Mouse (Mus musculus) embryonic facial prominence, embryonic 14.5 days (tissue): ENCODE data around the gene Trpv4. TPM values are rescaled to one million over a fixed set of nuclear protein-coding genes. Genes with fewer than 3 reads are reported as not detected.

Experiments used
- ATAC-seq: fragments of 200-750 bp; cut with Nextera tagmentation; 2 replicates; pipeline ENCODE4 v1.8.0; 2017; ENCODE audit warnings: low read depth, moderate number of reproducible peaks, moderate TSS enrichment
- DNase-seq: peaks from one replicate; pipeline ENCODE4 v3.0.0-alpha.2; 2015; ENCODE audit warnings: low spot score
- H3K27ac ChIP-seq: fragments of 300-500 bp; sonication (generic); replicated peaks from 2 replicates; pipeline ENCODE4 v1.5.1; 2014; ENCODE audit warnings: low read depth, mild to moderate bottlenecking, low read length, moderate library complexity
- H3K27me3 ChIP-seq: fragments of 300-500 bp; sonication (generic); replicated peaks from 2 replicates; pipeline ENCODE4 v1.6.1; 2014; ENCODE audit warnings: low read length; ENCODE audit not compliant: control insufficient read depth, insufficient read depth
- H3K36me3 ChIP-seq: fragments of 300-500 bp; sonication (generic); 2 replicates; pipeline ENCODE4 v1.6.1; 2014; ENCODE audit warnings: low read length, mixed read lengths; ENCODE audit not compliant: control insufficient read depth, insufficient read depth
- H3K4me1 ChIP-seq: fragments of 300-500 bp; sonication (generic); 2 replicates; pipeline ENCODE4 v1.6.1; 2014; ENCODE audit warnings: antibody characterized with exemption, low read length; ENCODE audit not compliant: control insufficient read depth, insufficient read depth
- H3K4me2 ChIP-seq: fragments of 300-500 bp; sonication (generic); 2 replicates; pipeline ENCODE4 v1.6.1; 2014; ENCODE audit warnings: low read depth, mild to moderate bottlenecking, low read length, moderate library complexity, mixed read lengths
- H3K4me3 ChIP-seq: fragments of 300-500 bp; sonication (generic); 2 replicates; pipeline ENCODE4 v1.5.1; 2014; ENCODE audit warnings: low read depth, mild to moderate bottlenecking, low read length
- H3K9ac ChIP-seq: fragments of 300-500 bp; sonication (generic); 2 replicates; pipeline ENCODE4 v1.6.1; 2014; ENCODE audit warnings: low read depth, mild to moderate bottlenecking, low read length, moderate library complexity, mixed read lengths
- H3K9me3 ChIP-seq: fragments of 300-500 bp; sonication (generic); 2 replicates; pipeline ENCODE4 v1.6.1; 2016; ENCODE audit warnings: low read length; ENCODE audit not compliant: control insufficient read depth
- WGBS: fragments of 180-500 bp; shearing (Covaris S2); extraction: QIAGEN DNeasy Blood & Tissue Kit; methylation state at CpG from one replicate; pipeline ENCODE4 v1.1.7; 2014; 5-methylcytosine and 5-hydroxymethylcytosine counted together
- polyA plus RNA-seq: library from polyadenylated mRNA; unstranded; fragments of >200 nt; fragmentation: Nextera tagmentation; extraction: Ambion mirVana; gene quantifications from 2 replicates; pipeline ENCODE4 v1.2.1, GENCODE M21; 2014

The Trpv4 gene
- polyA plus RNA-seq, 1 experiment from 2014 or later = 11.9 TPM

DNA sequence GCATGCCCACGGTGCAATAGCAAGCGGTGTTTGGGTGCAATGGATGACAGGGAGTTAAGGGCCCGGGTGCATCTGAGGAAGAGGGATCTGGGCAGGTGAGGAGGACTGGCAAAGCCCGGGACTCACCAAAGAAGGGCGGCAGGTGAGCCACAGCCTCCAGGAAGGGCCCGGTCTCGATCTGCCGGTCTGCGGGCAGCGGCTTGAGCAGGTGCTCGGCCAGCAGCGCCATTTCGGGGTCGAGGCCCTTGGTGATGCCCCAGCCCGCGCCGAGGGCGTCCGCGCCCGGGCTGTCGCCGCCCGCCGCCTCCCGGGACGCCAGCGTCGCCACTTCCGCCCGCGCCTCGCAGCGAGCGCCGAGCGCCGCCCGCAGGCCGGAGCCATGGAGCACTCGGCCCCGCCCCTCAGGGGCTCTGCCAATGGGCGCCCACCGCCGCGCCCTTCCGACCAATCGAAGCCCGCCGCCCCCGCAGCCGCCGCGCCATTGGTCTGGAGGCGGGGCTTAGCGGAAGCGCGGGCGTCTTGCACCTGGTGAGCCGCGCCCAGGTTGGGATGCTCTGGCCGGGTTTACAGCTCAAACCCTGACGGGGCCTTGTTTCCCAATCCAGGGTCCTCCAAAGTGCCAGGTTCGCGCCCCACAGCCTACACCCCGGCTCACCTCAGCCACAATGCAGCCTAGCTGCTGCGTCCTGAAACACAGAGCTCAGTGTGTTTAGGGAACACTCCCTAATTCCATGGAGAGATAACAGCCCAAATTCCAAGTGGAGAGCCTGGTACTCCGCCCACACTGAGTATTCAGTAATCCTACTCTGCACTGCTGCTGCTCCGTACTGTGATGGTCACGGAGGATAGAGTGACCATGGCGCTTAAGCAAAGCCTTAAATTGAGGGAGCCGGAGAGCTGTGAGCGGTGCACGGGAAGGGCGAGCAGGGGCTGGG, 32.7 kb upstream of the Trpv4 start, which contains the start of gene Gltp:
Gene Gltp (minus strand): TSS at position 352 of the 935 bp plus-strand sequence.
- ATAC-seq (peak; percentile 98), DNase-seq (peak; percentile 97)
- WGBS = 13% methylated on average over 27 of the region's 75 CpGs
- Histone ChIP-seq H3K4me1 (peaks cover 8% of the 10 kb centered on the region; the same call in 1 of the 2 replicates), H3K36me3 (no peaks in the 10 kb centered on the region), H3K4me3 (peak within 1 kb of the TSS; percentile 78), H3K4me2 (peak within 1 kb of the TSS; percentile 90), H3K9me3 (no peaks in the 10 kb centered on the region), H3K27me3 (no peaks in the 10 kb centered on the region), H3K9ac (peak within 1 kb of the TSS; percentile 85), H3K27ac (0 out of 2 replicates have a peak within 1 kb of the TSS, but pooled peaks have one; percentile 21)

DNA sequence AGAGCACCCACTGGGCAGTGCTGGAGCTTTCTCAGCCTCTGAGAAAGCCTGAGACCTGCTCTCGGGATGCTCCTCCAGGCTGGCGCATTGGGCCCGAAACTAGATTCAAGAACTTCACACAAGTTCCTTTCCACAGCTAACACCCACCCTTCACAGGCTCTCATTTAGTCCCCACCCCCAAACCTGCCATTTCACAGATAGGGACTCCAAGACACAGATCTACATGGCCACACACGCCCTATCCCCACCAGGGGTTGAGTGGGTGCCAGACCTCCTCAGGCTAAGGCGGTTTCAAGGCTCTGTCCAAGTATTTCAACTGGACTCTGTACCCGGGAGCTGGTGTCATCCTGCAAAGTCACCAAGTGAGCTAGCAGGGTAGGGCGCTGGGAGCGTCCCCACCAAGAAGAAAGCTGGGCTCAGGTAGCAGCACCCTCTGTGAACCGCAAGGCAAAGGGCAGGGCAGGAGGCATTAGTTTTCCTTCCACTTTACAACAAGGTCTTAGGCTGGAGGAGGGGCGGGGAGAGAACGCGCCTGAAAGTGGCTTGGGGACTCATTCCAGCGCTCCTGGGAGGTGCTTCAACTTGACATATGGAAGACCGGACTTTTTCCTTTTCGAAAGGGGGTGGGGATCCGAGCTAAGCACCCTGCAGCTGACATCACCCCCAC, 31.6 kb upstream of the Trpv4 start:
- ATAC-seq = peak; percentile 6; the same call in 1 of the 2 replicates
- DNase-seq = peak; percentile 40
- H3K9me3 ChIP-seq = no peaks in the 10 kb centered on the region
- 18% methylated on average over 16 of the region's 16 CpGs for WGBS
- no peaks in the 10 kb centered on the region for H3K27me3 ChIP-seq
- no peaks in the 10 kb centered on the region for H3K36me3 ChIP-seq
- peak overlapping the region; percentile 85 for H3K9ac ChIP-seq
- peak overlapping the region; percentile 78 for H3K4me3 ChIP-seq
- no peak overlapping the region for H3K27ac ChIP-seq
- peak overlapping the region; percentile 90 for H3K4me2 ChIP-seq
- peaks cover 8% of the 10 kb centered on the region; the same call in 1 of the 2 replicates for H3K4me1 ChIP-seq

- H3K9me3 ChIP-seq = no peaks in the 10 kb centered on the region
- H3K27ac ChIP-seq = no peak overlapping the region
- 0 out of 2 replicates have a peak overlapping the region, but pooled peaks have one; percentile 3 for H3K9ac ChIP-seq
- H3K4me3 ChIP-seq = no peak overlapping the region
- WGBS = 83% methylated on average over 13 of the region's 13 CpGs
- peaks cover 8% of the 10 kb centered on the region; the same call in 1 of the 2 replicates for H3K4me1 ChIP-seq
- no peak overlapping the region for H3K4me2 ChIP-seq
- ATAC-seq (no peak), DNase-seq (no peak)
- H3K27me3 ChIP-seq = no peaks in the 10 kb centered on the region
- H3K36me3 ChIP-seq = no peaks in the 10 kb centered on the region
Measured at GRCm38 (mm10) chr5:114688703-114689102, 30.5 kb upstream of the Trpv4 start.

DNA sequence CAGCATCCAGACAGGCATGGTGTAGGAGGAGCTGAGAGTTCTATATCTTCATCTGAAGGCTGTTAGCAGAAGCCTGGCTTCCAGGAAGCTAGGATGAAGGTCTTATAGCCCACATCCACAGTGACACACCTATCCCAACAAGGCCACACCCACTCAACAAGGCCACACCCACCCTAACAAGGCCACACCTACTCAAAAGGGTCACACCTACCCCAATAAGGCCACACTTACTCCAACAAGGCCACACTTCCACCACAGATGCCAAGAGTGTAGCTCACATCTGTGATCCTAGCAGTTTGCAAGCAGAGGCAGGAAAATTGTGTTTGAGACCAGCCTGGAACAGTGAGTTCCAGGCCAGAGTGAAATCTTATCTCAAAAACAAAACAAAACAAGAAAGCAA, 29.7 kb upstream of the Trpv4 start:
- Histone ChIP-seq H3K27me3 (no peaks in the 10 kb centered on the region), H3K36me3 (no peaks in the 10 kb centered on the region), H3K9me3 (no peaks in the 10 kb centered on the region), H3K9ac (no peak overlapping the region), H3K4me3 (no peak overlapping the region), H3K4me2 (no peak overlapping the region), H3K4me1 (peaks cover 12% of the 10 kb centered on the region; the same call in 1 of the 2 replicates), H3K27ac (no peak overlapping the region)
- DNase-seq (no peak), ATAC-seq (no peak)

GRCm38 (mm10) chr5:114686726-114687210, 28.5 kb upstream of the Trpv4 start:
- Histone ChIP-seq H3K27me3 (no peaks in the 10 kb centered on the region), H3K4me1 (peaks cover 13% of the 10 kb centered on the region; the same call in 1 of the 2 replicates), H3K9me3 (no peaks in the 10 kb centered on the region), H3K27ac (no peak overlapping the region), H3K4me2 (no peak overlapping the region), H3K36me3 (no peaks in the 10 kb centered on the region), H3K4me3 (no peak overlapping the region), H3K9ac (no peak overlapping the region)
- ATAC-seq (no peak), DNase-seq (no peak)
- 45% methylated on average over 7 of the region's 7 CpGs for WGBS

DNA sequence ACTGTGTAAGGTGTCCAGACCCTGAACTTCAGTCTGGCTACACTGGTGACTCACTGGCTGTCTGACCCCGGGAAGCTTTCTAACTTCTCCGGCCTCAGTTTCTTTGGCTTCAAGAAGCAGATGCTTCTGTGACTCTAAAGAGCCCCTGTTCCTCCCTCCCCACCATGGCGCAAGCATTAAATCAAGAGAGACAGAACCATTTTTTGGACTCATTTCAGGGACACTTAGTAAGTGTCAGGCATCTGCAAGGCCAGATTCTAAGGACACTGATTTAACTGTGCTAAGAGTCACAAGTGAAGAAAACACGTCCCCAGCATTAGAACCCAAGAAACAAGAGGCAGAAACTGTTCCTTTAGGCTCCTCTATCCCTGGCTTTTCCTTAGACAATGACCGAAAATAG, 27.8 kb upstream of the Trpv4 start:
- H3K27me3 ChIP-seq = no peaks in the 10 kb centered on the region
- ATAC-seq (no peak), DNase-seq (no peak)
- H3K4me3 ChIP-seq = no peak overlapping the region
- H3K4me2 ChIP-seq = no peak overlapping the region
- no peak overlapping the region for H3K9ac ChIP-seq
- WGBS = 93% methylated on average over 5 of the region's 5 CpGs
- H3K27ac ChIP-seq = no peak overlapping the region
- peaks cover 17% of the 10 kb centered on the region; the same call in 1 of the 2 replicates for H3K4me1 ChIP-seq
- H3K9me3 ChIP-seq = no peaks in the 10 kb centered on the region
- no peaks in the 10 kb centered on the region for H3K36me3 ChIP-seq

GRCm38 (mm10) chr5:114681717-114682116, 23.5 kb upstream of the Trpv4 start:
- Histone ChIP-seq H3K4me1 (peaks cover 15% of the 10 kb centered on the region; the same call in 1 of the 2 replicates), H3K27me3 (no peaks in the 10 kb centered on the region), H3K9ac (peak overlapping the region; percentile 37; the same call in 1 of the 2 replicates), H3K9me3 (no peaks in the 10 kb centered on the region), H3K27ac (peak overlapping the region; percentile 58), H3K4me3 (no peak overlapping the region), H3K4me2 (no peak overlapping the region), H3K36me3 (peaks cover 6% of the 10 kb centered on the region; the same call in 1 of the 2 replicates)
- no peak for DNase-seq
- no peak for ATAC-seq
- 68% methylated on average over 8 of the region's 8 CpGs for WGBS

DNA sequence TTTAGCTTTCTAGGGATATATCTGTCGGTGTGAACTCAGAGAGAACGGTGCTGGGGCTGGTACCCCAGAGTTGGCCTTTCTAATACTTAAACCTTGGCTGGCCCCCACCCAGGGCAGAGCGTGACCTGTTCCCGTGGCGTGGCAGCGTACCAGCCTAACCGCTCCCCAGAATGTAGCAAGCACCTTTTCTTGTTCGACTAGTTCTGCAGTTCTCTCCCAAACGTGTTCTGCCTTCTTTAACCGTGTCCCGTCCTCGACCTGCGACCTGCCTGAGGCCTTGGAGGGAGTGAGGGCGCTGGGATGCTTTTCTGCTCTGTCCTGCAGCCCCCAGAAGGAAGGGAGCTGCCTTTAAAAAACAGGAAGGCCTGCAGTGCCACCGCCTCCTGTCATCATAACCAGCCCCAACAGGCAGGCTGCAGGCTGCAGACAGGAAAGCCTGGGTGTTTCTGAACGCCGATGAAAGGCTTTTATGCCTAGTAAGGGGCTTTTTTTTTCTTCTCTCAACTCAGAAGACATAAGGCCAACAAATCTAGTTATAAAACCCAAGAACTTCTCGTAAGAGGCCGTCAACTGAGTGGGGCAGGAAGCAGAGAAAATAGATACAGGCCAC, 22.6 kb upstream of the Trpv4 start:
- DNase-seq (no peak), ATAC-seq (no peak)
- H3K27me3 ChIP-seq = no peaks in the 10 kb centered on the region
- no peak overlapping the region for H3K4me2 ChIP-seq
- 0 out of 2 replicates have a peak overlapping the region, but pooled peaks have one; percentile 37 for H3K9ac ChIP-seq
- peaks cover 15% of the 10 kb centered on the region; the same call in 1 of the 2 replicates for H3K4me1 ChIP-seq
- H3K4me3 ChIP-seq = no peak overlapping the region
- H3K9me3 ChIP-seq = no peaks in the 10 kb centered on the region
- H3K27ac ChIP-seq = peak overlapping the region; percentile 58
- 53% methylated on average over 19 of the region's 19 CpGs for WGBS
- H3K36me3 ChIP-seq = peaks cover 16% of the 10 kb centered on the region
